Mouse (Mus musculus): ENCODE measurements around the gene Galntl6.
"Not testable (repeated sequence)": the region's sequence is repeated elsewhere in the genome, so short reads cannot be mapped to it uniquely, and the experiment has no call there.

The Galntl6 gene

GRCm38 (mm10) chr8:57837384-57837783 is 1075.1 kb downstream of the Galntl6 start:
- peak; percentile 61 for DNase-seq

DNA sequence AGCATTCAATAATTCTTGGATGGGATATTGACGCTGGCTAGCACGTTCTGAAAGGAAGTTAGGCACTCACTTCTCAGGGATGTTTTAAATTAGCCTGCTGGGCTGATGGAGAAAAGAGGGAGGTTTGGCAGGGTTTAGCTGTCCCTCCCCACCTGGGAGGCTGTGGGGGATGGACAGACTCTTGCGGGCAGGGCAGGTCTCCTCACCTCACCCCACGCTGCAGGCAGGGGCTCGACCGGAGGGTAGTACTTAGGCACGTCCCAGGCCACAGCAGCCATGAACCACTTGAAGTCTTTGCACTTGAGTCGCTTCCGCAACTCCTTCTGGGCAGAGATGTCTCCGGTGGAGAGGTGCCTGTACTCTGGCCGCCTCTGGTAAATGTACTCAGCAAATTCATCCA is 1075.5 kb downstream of the Galntl6 start:
- DNase-seq: peak; percentile 54

DNA sequence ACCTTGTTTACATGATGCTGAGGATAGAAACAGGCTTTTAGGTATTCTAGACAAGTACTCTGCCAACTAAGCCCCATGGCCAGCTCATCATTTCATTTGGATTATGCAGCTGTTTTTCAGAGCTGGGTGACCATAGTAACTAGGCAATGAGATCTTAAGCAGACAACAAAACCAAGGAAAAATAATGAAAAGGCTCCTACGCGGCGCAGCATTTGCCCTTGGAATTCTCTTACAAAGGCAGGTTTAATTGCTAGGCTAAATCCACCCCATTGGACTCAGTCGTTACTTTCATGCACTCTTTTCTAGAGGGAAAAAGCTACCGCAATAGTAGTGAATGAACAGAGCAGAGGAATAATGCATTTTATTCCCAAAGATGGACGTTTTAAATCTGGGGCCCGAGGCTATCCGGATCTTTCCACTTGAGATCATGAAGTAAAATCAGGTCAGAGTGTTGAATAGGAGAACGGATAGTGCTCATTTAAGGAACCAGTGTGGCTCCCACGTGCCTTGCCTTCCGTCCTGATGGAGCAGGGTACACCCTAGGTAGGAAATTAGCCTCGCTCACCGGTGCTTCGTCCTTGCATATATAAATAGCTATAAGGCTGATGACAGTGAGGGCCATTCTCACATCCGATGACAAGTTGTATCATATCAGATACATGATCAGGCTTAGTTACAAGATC is 1076.1 kb downstream of the Galntl6 start:
- peak; percentile 19 for DNase-seq

DNA sequence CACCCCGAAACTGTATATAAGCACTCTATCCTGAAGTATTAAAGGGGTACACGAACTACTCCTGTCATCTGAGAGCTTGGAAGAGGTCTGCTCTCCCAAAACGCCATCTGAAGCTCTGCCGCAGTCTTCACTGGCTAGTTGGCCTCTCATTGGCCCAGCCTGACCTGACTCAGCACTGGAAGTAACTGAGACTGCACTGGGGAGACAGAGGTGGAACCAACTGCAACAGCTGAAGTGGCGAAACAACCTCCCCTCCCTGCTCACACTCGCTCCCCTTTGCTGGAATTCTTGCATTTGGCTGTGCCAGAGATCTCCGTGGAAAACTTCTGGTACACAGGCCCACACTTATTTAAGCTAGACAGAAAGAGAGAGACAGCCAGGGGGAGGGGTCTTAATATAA is 1089.3 kb downstream of the Galntl6 start:
- no peak for DNase-seq

DNA sequence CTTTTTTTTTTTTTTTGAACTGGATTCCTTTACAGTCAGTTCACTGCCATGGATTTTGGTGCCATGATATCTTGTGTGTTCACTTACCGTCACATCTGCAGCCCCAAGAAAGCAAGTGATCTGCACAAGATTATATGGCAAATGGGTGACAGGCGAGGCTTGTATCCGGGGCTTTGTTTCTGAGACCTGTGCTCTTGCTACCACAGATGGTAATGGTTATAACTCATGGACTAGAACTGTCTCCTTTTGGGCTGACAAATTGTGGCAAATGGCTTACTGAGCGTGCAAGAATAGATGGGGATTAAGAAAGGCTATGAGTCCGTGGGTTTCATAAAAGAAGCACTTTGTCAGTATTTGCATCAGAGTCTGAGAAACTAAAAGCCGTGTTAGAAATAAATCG is 1096.4 kb downstream of the Galntl6 start:
- no peak for DNase-seq

DNA sequence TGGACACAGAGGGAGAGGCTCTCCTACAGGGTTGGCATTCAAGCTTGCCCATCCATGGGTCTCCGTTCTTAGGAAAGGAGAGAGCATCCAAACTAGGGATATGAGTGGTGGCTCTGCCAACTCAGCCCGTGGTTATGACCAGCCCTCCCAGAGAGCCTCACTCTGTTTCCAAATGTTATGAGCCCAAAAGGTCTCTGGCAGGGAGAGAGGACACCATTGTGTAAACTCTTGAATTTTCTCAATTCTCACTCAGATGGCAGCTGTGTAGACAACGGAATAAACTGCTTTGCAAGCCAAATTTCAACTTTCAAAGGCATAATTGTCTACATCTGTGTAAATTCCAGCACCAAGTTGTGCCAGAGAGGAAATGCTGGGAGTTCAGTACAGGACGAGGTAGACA is 1105.4 kb downstream of the Galntl6 start:
- DNase-seq: no peak

- no peak for DNase-seq
Observed at GRCm38 (mm10) chr8:57805094-57805493, 1107.3 kb downstream of the Galntl6 start.

DNA sequence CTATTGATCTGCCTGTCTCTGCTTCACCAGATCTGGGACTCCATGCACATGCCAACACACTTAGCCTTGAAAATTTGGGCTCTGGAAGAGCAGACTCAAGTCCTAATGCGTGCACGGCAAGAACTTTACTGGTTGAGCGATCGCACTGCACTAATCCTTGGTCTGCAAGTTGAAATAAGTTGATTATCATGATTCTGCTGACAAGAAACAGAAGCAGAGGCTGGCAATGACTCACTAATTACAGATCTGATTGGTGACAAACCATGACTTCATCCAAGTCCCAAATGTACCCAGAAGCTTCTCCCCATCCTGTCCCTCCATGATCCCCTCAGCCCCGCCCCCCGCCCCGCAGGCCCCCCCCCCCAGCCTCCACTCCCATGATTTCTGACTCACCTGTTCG is 1108.6 kb downstream of the Galntl6 start:
- DNase-seq: no peak

GRCm38 (mm10) chr8:57801197-57801596 is 1111.2 kb downstream of the Galntl6 start:
- no peak for DNase-seq

DNA sequence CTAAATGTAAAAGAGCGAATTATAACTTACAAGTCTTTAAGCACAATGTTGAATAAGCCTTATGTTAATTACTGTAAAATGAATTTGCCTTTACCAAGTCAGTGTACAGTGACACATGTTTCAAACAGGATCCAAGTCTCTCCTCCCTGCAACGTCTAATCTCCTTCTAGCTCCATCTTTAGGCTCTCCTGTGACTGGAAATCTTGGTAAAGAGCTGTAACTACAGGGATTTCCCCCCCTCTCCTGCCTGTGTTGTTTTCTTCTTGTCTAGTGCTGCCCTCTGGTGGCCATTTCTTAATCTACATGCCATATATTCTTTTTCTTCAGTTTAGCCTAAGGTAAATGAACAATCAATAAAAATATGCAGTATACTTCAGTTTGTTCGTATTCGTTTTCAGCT is 1112.1 kb downstream of the Galntl6 start:
- peak; percentile 65 for DNase-seq

DNA sequence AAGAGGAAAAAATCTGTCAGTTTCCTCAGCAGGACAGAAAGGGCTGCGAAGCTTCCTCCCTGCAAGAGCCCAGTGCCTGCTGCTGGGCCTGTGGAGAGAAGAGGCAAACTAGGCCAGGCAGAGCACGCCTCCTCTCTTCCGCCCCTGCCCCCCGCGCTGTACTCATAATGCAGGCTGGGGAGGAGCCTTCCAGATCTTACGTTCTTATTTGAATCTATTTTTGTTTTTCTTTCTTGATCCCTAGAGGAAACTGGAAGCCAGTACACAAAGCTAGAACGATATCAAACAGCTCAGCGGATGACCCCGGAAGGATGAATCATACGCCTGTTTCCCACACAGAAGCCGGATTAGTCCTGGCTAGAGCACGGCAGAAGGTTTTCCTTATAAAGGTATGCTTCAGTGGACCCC is 1112.6 kb downstream of the Galntl6 start:
- peak; percentile 88 for DNase-seq

DNA sequence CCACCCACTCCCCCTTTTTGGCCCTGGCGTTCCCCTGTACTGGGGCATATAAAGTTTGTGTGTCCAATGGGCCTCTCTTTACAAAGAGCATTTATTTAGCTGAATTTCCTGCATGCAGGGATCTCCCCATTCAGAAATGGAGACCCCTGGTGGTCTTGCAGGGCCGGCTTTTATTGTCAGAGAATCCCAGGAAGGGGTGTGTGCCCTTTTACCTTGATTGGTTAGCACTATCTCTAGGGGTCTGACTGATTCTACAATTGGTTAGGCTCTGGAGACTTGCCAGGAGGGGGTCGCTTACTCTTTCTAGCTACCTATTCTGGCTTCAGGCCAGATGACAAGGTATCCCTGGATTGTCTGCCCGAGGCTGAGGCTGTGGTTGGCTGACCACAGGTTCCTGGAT is 1119.0 kb downstream of the Galntl6 start:
- DNase-seq: no peak

- no peak for DNase-seq
Observed at GRCm38 (mm10) chr8:57792246-57792645, 1120.2 kb downstream of the Galntl6 start.

DNA sequence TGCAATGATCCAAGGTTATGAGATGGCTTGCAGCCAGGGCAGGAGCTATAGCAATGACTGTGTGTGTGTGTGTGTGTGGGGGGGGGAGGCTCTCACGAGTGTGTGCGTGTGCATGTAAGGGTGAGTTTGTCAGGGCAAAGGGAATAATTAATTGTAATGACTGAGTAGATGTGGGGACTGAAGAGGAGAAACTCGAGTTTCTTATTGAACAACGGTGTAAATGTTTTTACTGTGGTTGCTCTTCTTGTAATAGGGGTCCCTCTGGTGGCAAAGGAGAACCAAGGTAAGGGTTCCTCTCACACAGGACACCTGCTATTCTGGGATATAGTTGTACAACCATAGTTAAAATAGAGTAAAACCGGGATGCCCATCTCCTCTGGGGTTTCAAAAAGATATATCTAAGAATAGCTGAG is 1121.1 kb downstream of the Galntl6 start:
- DNase-seq: no peak

- DNase-seq: no peak
Observed at GRCm38 (mm10) chr8:57779551-57779950, 1132.9 kb downstream of the Galntl6 start.

- no peak for DNase-seq
Observed at GRCm38 (mm10) chr8:57777988-57778721, 1134.3 kb downstream of the Galntl6 start.

GRCm38 (mm10) chr8:57776723-57777122 is 1135.7 kb downstream of the Galntl6 start:
- DNase-seq: no peak

DNA sequence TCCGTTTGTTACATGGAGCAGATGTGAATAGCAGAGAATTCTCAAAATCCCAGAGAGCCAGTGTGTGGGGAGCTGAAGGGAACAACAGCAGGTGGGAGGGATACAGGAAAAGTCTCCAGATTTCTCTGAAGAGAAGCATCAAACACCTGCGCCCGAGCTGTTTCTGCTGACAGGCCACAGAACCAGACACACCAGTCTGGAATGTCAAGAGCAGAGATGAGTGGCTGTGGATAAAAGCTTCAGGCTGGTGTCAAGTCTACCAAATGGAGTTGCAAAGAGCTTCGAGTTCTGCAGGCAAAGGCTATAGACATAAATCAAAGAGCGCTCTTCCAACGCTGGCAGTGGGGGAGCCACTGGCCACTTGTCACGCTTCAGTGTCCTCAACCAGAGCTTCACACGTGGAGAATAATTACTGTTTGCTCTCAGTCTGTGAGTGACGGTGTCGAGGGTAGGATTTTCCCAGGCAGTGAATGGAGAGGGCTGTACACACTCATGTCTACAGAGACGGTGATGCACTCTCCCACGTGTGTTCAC is 1139.6 kb downstream of the Galntl6 start:
- DNase-seq: no peak

- no peak for DNase-seq
Observed at GRCm38 (mm10) chr8:57767541-57767940, 1144.9 kb downstream of the Galntl6 start.

GRCm38 (mm10) chr8:57766471-57767065 is 1145.9 kb downstream of the Galntl6 start:
- DNase-seq: no peak

DNA sequence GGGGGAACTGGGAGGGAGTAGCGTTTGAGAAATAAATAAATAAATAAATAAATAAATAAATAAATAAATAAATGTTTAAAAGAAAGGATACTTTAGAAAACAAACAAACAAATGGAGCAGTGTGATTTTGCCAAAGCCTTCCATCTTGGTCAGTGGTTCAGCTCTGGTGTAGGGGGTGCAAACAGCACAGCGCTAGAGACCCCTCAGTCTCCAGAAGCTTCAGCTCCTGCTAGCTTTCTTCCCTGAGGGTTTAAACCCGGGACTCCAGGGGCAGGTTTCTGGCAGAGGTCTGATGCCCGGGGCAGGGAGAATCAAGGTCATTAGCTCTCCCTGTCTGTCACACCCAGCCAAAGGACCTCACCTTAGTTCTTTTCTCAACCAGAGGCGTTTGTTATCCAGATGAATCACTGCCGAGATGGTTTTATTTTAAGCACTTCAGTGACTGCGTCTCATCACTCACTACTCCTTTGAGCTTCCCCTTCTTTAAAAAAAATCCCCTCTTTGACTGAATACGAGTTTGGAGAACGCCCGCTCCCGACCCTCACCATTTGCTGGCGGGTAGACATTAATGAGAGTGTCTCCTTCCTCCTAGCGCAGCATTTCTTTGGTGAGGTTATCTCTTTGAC is 1146.6 kb downstream of the Galntl6 start:
- no peak for DNase-seq

GRCm38 (mm10) chr8:57765192-57765591 is 1147.2 kb downstream of the Galntl6 start:
- no peak for DNase-seq

- not testable (repeated sequence) for DNase-seq
Observed at GRCm38 (mm10) chr8:57762622-57763021, 1149.8 kb downstream of the Galntl6 start.
